Mouse (Mus musculus) lung, embryonic 14.5 days (tissue): ENCODE data around the gene Jup. TPM values are rescaled to one million over a fixed set of nuclear protein-coding genes. Genes with fewer than 3 reads are reported as not detected.

Source experiments
- ATAC-seq: fragments of 200-750 bp; cut with Nextera tagmentation; 2 replicates; pipeline ENCODE4 v1.8.0; 2017; ENCODE audit warnings: mild to moderate bottlenecking, moderate TSS enrichment, moderate library complexity; ENCODE audit not compliant: insufficient read depth
- DNase-seq: peaks from one replicate; pipeline ENCODE4 v3.0.0-alpha.2; 2015
- H3K27ac ChIP-seq: fragments of 300-500 bp; sonication (generic); 2 replicates; pipeline ENCODE4 v1.5.1; 2014; ENCODE audit warnings: low read depth, mild to moderate bottlenecking, moderate library complexity
- H3K27me3 ChIP-seq: fragments of 300-500 bp; sonication (generic); 2 replicates; pipeline ENCODE4 v1.6.1; 2014; ENCODE audit warnings: low read length, control low read depth; ENCODE audit not compliant: insufficient read depth
- H3K36me3 ChIP-seq: fragments of 300-500 bp; sonication (generic); 2 replicates; pipeline ENCODE4 v1.6.1; 2014; ENCODE audit warnings: control low read depth; ENCODE audit not compliant: insufficient read depth
- H3K4me1 ChIP-seq: fragments of 300-500 bp; sonication (generic); 2 replicates; pipeline ENCODE4 v1.6.1; 2014; ENCODE audit warnings: antibody characterized with exemption, control low read depth; ENCODE audit not compliant: insufficient read depth
- H3K4me2 ChIP-seq: fragments of 300-500 bp; sonication (generic); 2 replicates; pipeline ENCODE4 v1.6.1; 2014; ENCODE audit warnings: mild to moderate bottlenecking
- H3K4me3 ChIP-seq: fragments of 300-500 bp; sonication (generic); 2 replicates; pipeline ENCODE4 v1.5.1; 2014; ENCODE audit warnings: low read depth, low read length
- H3K9ac ChIP-seq: fragments of 300-500 bp; sonication (generic); 2 replicates; pipeline ENCODE4 v1.6.1; 2014
- H3K9me3 ChIP-seq: fragments of 300-500 bp; sonication (generic); 2 replicates; pipeline ENCODE4 v1.6.1; 2016; ENCODE audit warnings: low read depth, low read length, control low read depth
- CTCF ChIP-seq: IDR thresholded peaks from 2 replicates; pipeline ENCODE4 v1.5.1; 2016; ENCODE audit warnings: antibody characterized with exemption, low read depth
- WGBS: fragments of 180-500 bp; shearing (Covaris S2); extraction: QIAGEN DNeasy Blood & Tissue Kit; methylation state at CpG from one replicate; pipeline ENCODE4 v1.1.7; 2014; 5-methylcytosine and 5-hydroxymethylcytosine counted together
- polyA plus RNA-seq: library from polyadenylated mRNA; unstranded; fragments of >200 nt; fragmentation: Nextera tagmentation; extraction: Ambion mirVana; gene quantifications from 2 replicates; pipeline ENCODE4 v1.2.1, GENCODE M21; 2014

Gene Jup
- polyA plus RNA-seq, 1 experiment from 2014 or later: 88.3 TPM

DNA sequence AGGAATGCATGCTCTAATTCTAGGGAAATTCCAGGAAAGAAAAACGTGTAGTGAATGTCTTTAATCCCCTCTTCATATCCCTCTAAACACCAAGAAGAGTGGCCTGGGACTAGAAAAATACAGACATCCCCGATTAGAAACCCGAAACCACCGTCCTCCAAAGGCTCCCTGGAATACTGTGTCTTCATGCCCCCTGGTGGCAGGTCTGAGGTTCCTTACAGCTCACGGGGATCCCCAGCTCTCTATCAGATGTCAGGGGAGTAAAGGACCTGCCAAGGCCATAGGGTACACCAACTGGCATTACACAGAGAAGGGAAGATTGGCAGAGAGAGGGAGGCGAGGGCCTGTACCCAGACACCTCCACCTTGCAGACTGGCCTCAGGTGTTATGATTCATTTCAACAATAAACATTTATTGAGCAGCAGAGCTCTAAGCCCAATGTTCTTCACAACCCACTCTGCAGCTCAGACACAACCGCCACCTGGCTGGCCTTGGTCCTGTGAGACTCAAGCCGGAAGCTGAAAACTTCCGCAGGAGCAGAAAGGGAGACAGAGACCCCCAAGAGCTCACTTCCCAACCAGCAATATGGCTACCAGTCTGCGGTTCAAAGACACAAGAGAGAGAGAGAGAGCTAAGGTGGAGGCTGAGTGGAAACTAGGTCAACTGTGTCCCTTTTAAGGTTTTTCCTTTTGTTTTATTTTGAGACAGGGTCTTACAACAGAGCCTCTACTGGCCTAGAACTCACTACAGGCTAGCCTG, 10.7 kb upstream of the Jup start:
- H3K27me3 ChIP-seq: no peaks in the 10 kb centered on the region
- peaks cover 22% of the 10 kb centered on the region for H3K4me1 ChIP-seq
- WGBS: 33% methylated on average over 10 of the region's 10 CpGs
- peaks cover 47% of the 10 kb centered on the region for H3K36me3 ChIP-seq
- no peak overlapping the region for H3K9ac ChIP-seq
- no peak overlapping the region for H3K4me3 ChIP-seq
- no peak overlapping the region for H3K4me2 ChIP-seq
- DNase-seq (peak; percentile 88), ATAC-seq (peak; percentile 25; the same call in 1 of the 2 replicates)
- TF ChIP-seq CTCF: peak; percentile 83
- H3K9me3 ChIP-seq: no peaks in the 10 kb centered on the region
- H3K27ac ChIP-seq: no peak overlapping the region

DNA sequence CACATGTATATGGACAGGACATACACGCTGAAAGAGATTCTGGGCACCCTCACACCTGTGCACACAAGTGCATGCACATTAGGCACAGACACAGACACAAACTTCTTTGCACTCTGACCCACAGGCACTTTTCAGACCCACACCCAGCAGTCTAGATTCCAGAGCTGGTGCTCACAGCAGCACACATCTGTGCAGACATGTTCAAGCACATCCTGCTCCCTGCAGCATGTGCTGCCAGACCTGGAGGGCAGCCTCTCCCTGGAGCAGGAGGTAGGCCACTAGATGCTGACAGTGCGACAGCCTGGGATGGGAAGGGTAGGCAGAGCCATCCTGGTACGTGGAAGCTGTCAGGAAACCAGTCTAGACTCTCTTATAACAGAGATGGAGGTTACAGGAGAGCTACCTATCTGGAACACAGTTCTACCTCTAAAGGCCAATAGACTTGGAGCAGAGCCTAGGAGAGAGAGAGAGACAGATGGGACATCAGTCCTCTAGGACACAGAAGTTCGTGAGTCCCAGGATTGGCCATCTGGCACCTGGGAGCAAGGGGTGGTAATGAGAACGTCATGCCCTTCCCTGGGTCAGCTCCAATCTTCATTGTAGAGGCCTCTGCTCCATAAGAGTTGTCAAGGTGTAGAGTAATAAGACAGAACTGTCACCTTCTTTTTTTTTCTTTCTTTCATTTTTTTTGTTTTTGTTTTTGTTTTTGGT, 9.6 kb upstream of the Jup start:
- 87% methylated on average over 5 of the region's 5 CpGs for WGBS

DNA sequence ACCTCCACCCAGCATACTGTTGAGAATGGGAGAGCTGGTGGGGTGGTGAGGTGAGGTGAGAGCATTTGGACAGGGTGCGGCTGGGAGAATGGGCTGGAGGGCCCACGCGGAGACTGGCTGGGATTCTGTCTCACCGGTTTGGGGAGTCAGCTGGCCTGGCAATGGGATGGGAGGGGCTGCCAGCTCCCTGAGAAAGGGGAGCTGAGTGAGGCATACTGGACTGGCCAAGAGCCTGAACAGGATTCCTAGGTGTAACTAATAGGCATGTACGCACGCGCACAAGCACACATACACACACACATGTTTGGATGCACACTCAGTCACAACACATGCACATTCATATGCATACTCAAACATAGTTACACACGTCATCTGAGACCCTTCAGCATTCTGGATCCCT, 8.7 kb upstream of the Jup start:
- Histone ChIP-seq H3K9ac (no peak overlapping the region), H3K36me3 (peaks cover 36% of the 10 kb centered on the region), H3K9me3 (no peaks in the 10 kb centered on the region), H3K27ac (no peak overlapping the region), H3K27me3 (no peaks in the 10 kb centered on the region), H3K4me2 (no peak overlapping the region), H3K4me1 (peaks cover 22% of the 10 kb centered on the region; the same call in 1 of the 2 replicates), H3K4me3 (no peak overlapping the region)
- WGBS: 74% methylated on average over 8 of the region's 8 CpGs
- ATAC-seq (no peak), DNase-seq (no peak)
- no peak for TF ChIP-seq CTCF

More for the DNA sequence above, 9.6 kb upstream of the Jup start:
- H3K27me3 ChIP-seq: no peaks in the 10 kb centered on the region
- no peak overlapping the region for H3K4me2 ChIP-seq
- no peak overlapping the region for H3K27ac ChIP-seq
- no peaks in the 10 kb centered on the region for H3K9me3 ChIP-seq
- DNase-seq: no peak
- H3K4me1 ChIP-seq: peaks cover 20% of the 10 kb centered on the region
- no peak for TF ChIP-seq CTCF
- H3K36me3 ChIP-seq: peaks cover 42% of the 10 kb centered on the region
- ATAC-seq: no peak
- H3K4me3 ChIP-seq: no peak overlapping the region
- H3K9ac ChIP-seq: no peak overlapping the region

DNA sequence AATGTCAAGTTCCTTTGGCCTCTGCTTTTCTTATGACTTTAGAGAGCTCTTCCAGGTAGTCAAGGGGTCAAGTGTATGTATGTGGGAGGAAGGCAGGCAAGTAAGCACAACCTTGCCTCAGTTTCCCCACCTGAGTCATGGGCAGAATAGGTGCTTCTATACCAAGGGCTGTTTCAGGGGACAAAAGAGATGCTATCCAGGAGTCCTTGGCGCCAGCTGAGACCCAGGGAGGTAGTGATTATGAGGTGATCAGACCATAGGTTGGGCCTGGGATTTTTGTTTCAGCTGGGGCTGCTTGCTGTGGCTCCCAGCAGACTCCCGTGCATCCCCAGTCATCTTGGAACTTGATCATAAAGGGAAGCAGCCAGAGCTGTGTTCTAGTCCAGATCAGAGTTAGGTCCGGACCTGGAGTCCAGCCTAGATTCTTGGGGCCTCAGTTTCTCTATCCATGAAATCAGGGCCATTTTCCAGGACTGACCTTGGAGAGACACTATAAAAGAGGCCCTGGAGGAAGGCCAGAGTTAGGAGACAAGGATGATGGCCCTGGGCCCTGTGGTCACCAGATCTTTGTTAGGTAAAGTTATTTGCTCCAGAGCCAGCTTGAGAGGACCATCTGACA, 7.0 kb upstream of the Jup start:
- Histone ChIP-seq H3K4me3 (no peak overlapping the region), H3K9me3 (no peaks in the 10 kb centered on the region), H3K27me3 (no peaks in the 10 kb centered on the region), H3K4me1 (peaks cover 22% of the 10 kb centered on the region; the same call in 1 of the 2 replicates), H3K4me2 (no peak overlapping the region), H3K9ac (no peak overlapping the region), H3K27ac (no peak overlapping the region), H3K36me3 (peaks cover 22% of the 10 kb centered on the region)
- ATAC-seq (no peak), DNase-seq (no peak)
- TF ChIP-seq CTCF: no peak
- WGBS: 92% methylated on average over 3 of the region's 3 CpGs

DNA sequence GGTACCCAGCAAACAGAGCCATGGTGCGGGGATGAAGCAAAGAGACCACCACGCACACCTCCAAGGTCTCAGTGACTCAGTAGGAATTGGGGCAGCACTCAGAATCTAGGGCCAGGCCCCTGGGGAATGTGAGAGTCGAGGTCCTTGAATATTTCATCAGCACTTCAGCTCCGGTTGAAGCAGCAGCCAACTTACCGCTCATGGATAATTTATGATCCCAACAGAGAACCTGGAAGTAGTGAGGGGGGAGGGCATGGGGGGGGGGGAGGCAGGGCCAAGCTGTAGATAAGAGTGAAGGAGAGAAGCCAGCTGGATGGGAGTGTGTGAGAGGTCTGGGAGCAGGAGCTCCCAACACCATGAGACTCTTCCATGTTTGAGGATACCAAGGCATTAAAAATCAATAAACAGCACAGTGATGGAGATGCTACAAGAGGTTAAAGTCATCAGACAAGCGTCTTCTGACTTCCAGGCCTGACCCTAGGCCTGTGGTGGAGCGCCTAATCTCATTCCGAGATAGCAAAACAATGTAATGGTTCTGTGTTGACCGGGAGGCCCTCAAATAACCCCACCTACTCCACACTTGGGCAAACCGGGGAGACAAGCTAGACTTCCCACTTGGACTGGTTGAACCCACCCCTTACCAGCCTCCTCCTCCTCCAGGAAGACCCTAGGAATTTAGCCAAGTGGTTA, 6.0 kb upstream of the Jup start:
- Histone ChIP-seq H3K4me1 (peaks cover 22% of the 10 kb centered on the region; the same call in 1 of the 2 replicates), H3K27ac (peak overlapping the region; percentile 61)
- peak; percentile 29; the same call in 1 of the 2 replicates for ATAC-seq

DNA sequence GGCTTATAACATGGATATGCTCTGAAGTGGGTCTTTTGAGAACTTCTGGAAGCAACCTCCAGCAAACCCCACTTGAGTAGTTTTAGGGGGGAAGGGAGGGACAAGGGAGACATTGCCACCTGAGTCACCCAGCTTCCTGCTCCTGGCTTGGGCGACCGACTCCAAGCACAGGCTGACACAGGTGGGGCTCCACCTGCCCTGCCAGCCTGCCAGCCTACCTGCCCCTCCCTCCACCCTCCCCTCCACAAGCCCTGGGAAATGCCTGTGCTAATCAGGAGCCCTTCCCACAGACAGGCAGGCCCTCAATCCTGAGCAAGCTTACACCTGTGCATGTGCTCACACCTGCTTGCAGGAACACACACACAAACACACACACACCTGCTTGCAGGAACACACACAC, 5.1 kb upstream of the Jup start:
- peak; percentile 29 for DNase-seq
- no peaks in the 10 kb centered on the region for H3K9me3 ChIP-seq
- 0 out of 2 replicates have a peak, but pooled peaks cover 6% of the 10 kb centered on the region for H3K36me3 ChIP-seq
- 43% methylated on average over 2 of the region's 2 CpGs for WGBS
- H3K27me3 ChIP-seq: no peaks in the 10 kb centered on the region
- no peak overlapping the region for H3K9ac ChIP-seq
- TF ChIP-seq CTCF: no peak
- peaks cover 22% of the 10 kb centered on the region; the same call in 1 of the 2 replicates for H3K4me1 ChIP-seq
- no peak overlapping the region for H3K4me3 ChIP-seq
- H3K4me2 ChIP-seq: no peak overlapping the region
- H3K27ac ChIP-seq: peak overlapping the region; percentile 61
- no peak for ATAC-seq

More for the DNA sequence above, 6.0 kb upstream of the Jup start:
- 19% methylated on average over 10 of the region's 10 CpGs for WGBS
- peaks cover 12% of the 10 kb centered on the region for H3K36me3 ChIP-seq
- no peak overlapping the region for H3K4me2 ChIP-seq
- no peak overlapping the region for H3K9ac ChIP-seq
- H3K27me3 ChIP-seq: no peaks in the 10 kb centered on the region
- DNase-seq: peak; percentile 39
- no peak overlapping the region for H3K4me3 ChIP-seq
- no peak for TF ChIP-seq CTCF
- no peaks in the 10 kb centered on the region for H3K9me3 ChIP-seq
